Mouse (Mus musculus) frontal cortex, postnatal 10 days (tissue): ENCODE data around the gene Pak1.
A peak's percentile ranks its signal among the peaks of the same experiment; 100 is the strongest.

ENCODE experiments used
- DNase-seq, 2 experiments: peaks; one replicate each; pipeline ENCODE4 v3.0.0; 2022; ENCODE audit warnings: low spot score in 2 of 2, mixed read lengths in 1 of 2

Gene Pak1

GRCm38 (mm10) chr7:97788190-97788668, at the start of gene Pak1:
Pak1 (plus strand) TSS chr7:97788541.
- DNase-seq: peak; percentile 79 to 81

DNA sequence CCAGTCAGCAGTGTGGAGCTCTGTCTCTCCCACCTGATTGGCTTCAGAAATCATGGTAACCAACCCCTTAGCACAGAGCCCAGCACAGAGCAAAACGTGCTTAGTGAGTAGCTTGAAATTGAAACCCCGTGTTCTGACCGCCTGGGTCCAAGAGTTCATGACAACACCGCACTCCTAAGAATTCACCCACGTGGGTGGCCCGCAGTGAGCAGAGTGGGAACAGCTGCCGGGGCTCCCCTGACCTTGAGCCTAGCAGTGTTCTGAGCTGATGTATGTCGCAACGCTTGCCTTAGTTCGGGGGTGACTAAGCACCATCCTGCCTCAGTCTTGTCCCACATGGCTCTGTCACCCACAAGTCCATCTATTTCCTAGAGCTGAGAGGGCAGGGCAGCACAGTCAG, 47.4 kb upstream of the Pak1 start:
- no peak for DNase-seq

- DNase-seq: no peak
Observed at GRCm38 (mm10) chr7:97741756-97742291, 46.5 kb upstream of the Pak1 start.

DNA sequence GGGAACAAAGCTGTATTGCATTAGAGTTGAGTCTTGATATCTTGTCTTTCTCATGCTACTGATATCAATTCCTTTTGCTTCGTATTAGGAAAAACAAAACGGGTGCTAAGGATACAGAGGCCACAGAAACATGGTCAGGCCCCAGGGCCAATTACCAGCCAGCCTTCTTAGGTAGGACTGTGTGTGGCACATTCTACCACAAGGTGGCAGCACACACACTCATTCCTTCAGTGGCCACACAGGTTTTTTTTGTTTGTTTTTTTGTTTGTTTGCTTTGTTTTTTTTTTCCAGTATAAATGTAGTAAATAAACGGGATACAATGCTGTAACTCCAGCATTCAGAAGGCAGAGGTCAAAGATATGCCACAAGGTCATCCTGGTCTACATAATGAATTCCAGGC, 43.0 kb upstream of the Pak1 start:
- DNase-seq: peak in 1 of 2 experiments; percentile 56

DNA sequence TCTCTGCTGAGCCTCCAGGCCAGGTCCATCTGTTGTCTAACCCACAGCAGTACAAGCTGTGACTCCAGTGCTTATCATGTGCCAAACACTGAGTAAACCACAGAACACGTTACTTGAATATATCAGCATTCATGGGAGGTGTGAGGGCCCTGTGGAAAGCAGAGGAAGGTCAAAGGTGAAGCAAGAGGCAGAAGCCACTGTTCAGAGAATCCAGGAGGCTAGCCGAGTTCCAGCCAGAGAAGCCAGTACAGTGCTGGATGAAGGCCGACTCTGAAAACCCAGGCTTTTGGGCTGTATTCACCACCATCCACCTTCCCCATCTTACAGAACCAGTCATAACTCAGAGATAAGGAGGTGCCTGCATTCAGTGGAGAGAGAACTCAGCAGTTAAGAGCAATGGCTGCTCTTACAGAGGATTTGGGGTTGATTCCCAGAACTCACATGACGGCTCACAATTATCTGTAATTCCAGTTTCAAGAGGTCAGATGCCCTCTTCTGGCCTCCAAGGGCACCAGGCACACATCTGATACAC, 41.1 kb upstream of the Pak1 start:
- DNase-seq: no peak

GRCm38 (mm10) chr7:97747787-97748497, 40.4 kb upstream of the Pak1 start:
- DNase-seq: peak; percentile 71 to 79

- no peak for DNase-seq
Observed at GRCm38 (mm10) chr7:97748527-97749206, 39.7 kb upstream of the Pak1 start.

GRCm38 (mm10) chr7:97749207-97750190, 38.8 kb upstream of the Pak1 start:
- no peak for DNase-seq

- DNase-seq: no peak
Observed at GRCm38 (mm10) chr7:97756967-97757881, 31.1 kb upstream of the Pak1 start.

DNA sequence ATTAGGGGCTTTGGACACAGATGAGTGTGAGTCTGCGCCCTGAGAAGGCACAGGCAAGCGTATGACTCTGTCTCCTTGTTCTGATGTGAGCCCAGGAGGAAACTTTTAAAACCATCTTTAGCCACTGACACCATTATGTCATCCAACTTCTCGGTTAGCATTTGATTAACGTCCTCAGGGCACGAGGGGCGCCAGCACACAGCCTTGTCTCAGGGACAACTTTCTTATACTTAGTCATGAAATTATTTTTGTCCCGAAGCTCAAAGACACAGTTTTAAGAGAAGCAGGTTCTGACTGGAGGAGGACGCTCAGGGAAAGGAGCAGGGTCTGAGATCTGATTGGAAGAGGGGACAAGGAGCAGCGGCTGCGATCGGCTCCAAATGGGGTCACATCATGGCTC, 23.8 kb upstream of the Pak1 start:
- no peak for DNase-seq

- no peak for DNase-seq
Observed at GRCm38 (mm10) chr7:97765181-97765962, 23.0 kb upstream of the Pak1 start.

- DNase-seq: no peak
Observed at GRCm38 (mm10) chr7:97765963-97766347, 22.4 kb upstream of the Pak1 start.

GRCm38 (mm10) chr7:97766406-97767166, 21.8 kb upstream of the Pak1 start:
- DNase-seq: no peak

GRCm38 (mm10) chr7:97767841-97768240, 20.5 kb upstream of the Pak1 start:
- DNase-seq: no peak

GRCm38 (mm10) chr7:97769020-97769419, 19.3 kb upstream of the Pak1 start:
- no peak for DNase-seq

DNA sequence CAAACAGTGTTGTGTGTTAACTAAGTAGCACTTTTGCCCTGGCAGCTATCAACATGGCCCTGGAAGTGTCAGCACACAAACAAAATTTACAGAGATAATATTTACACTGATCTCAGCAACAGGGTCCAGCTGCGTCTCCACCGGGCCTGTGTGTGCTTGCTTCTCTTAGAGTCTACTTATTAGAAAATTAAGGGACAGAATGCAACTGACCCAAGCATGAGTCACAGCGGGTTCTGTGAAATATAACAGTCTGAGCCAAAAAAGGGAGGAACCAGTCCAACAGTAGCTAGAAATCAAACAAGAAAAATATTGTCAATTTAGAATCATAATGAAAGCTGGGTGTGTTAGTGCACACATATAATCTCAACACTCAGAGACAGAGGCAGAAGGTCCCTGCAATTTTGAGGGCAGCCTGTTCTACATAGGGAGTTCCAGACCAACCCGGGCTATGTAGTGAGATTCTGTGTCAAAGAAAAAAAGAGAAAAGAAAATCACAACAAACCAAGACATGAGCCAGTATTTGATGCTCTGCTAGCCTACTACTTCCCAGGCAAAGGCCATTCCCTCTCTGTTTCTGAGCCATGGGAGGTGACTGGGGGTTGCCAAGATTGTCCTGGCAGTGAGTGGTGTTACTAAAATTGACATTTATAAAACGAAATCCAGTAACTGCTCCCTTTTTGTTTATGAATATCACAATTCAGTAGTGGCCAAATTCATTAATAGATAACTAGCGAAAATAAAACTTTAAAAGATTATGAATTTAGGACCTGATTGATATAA, 17.3 kb upstream of the Pak1 start:
- DNase-seq: no peak

DNA sequence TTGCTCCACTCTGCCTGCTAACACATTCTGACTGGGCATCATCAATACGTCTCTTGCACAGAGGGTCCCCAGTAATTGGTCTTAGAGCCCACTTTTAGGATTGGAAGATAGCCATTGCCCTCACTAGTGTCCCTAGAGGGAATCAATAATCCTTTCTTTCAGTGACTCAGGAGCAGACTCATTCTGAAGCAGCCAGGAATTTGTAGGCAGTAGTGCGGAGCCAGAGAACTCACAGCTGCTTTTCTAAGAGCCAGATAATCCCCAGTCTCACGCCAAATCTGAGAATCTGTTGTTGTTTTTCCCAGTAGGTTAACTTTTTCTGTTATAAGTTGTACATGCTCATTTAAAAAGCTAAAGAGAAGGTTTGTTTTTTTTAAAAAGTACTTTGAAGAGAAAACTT, 13.0 kb upstream of the Pak1 start:
- no peak for DNase-seq

GRCm38 (mm10) chr7:97775923-97776322, 12.4 kb upstream of the Pak1 start:
- DNase-seq: no peak
